Mouse (Mus musculus) limb, embryonic 15.5 days (tissue): ENCODE data around the gene Pdrg1. TPM values are rescaled to one million over a fixed set of nuclear protein-coding genes. Genes with fewer than 3 reads are reported as not detected.

Experiments
- ATAC-seq: fragments of 200-750 bp; cut with Nextera tagmentation; 2 replicates; pipeline ENCODE4 v1.8.0; 2017; ENCODE audit warnings: low read depth, moderate TSS enrichment; ENCODE audit not compliant: insufficient number of reproducible peaks, low FRiP score, low TSS enrichment
- H3K27ac ChIP-seq: fragments of 300-500 bp; sonication (generic); 2 replicates; pipeline ENCODE4 v1.5.1; 2015; ENCODE audit warnings: moderate library complexity, mild to moderate bottlenecking, inconsistent platforms
- H3K27me3 ChIP-seq: fragments of 300-500 bp; sonication (generic); 2 replicates; pipeline ENCODE4 v1.6.1; 2015; ENCODE audit warnings: inconsistent platforms
- H3K36me3 ChIP-seq: fragments of 300-500 bp; sonication (generic); 2 replicates; pipeline ENCODE4 v1.6.1; 2015; ENCODE audit warnings: inconsistent platforms
- H3K4me1 ChIP-seq: fragments of 300-500 bp; sonication (generic); 2 replicates; pipeline ENCODE4 v1.6.1; 2015; ENCODE audit warnings: inconsistent platforms
- H3K4me2 ChIP-seq: fragments of 300-500 bp; sonication (generic); 2 replicates; pipeline ENCODE4 v1.6.1; 2015; ENCODE audit warnings: mild to moderate bottlenecking, inconsistent platforms
- H3K4me3 ChIP-seq: fragments of 300-500 bp; sonication (generic); 2 replicates; pipeline ENCODE4 v1.5.1; 2015; ENCODE audit warnings: mild to moderate bottlenecking, inconsistent platforms
- H3K9ac ChIP-seq: fragments of 300-500 bp; sonication (generic); 2 replicates; pipeline ENCODE4 v1.6.1; 2015; ENCODE audit warnings: inconsistent platforms
- H3K9me3 ChIP-seq: fragments of 300-500 bp; sonication (generic); 2 replicates; pipeline ENCODE4 v1.6.1; 2016; ENCODE audit warnings: inconsistent platforms
- WGBS: fragments of 180-500 bp; shearing (Covaris S2); methylation state at CpG from one replicate; pipeline ENCODE4 v1.1.7; 2015; 5-methylcytosine and 5-hydroxymethylcytosine counted together
- polyA plus RNA-seq: library from polyadenylated mRNA; unstranded; fragments of >200 nt; fragmentation: Nextera tagmentation; extraction: Ambion mirVana; gene quantifications from 2 replicates; pipeline ENCODE4 v1.2.1, GENCODE M21; 2015

The Pdrg1 gene
- 144 and 152 TPM in 2 replicates for polyA plus RNA-seq

DNA sequence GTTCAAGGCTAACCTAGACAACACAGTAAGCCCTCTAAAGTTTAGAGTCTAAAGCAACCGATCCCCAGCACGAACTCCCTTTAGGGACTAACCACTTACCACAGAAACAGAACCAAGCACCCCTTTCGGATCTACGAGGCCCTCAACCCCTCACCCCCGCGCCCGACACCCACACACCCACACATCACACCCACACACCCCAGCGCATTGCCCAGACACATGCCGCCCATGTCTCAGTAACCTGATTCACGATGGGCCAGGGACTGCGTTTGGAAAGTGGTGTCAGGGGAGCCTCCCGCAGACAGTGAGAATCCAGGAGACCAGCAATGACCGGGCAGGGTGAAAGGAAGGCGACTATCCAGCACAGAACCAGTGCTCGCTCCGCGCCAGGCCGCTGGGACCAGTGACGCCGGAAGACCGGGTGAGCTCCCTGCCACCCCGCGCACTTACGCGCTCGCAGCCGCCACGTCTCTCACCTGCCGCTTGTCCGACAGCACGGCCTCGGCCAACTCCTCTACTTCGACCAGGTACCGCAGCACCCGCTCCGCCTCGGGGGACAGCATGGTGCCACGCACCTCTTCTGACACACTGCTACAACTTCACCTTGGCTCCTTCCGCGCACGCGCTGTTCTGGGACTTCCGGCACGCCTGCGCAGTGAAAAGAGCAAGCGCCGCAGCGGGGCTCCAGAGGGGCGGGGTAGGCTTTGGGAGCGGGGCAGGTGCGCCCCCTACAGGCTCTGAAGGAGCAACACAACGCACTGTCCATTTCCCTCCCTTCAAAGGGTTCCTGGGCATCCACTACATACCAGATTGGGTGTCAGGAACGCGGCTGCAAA, at the start of gene Pdrg1:
Gene Pdrg1 (minus strand): TSS at position 670 of the 836 bp plus-strand sequence.
- WGBS = under 1% methylated on average over 54 of the region's 54 CpGs
- H3K4me2 ChIP-seq = peak within 1 kb of the TSS; percentile 78
- peak within 1 kb of the TSS; percentile 76 for H3K9ac ChIP-seq
- H3K9me3 ChIP-seq = no peaks in the 10 kb centered on the region
- peaks cover 14% of the 10 kb centered on the region for H3K4me1 ChIP-seq
- H3K36me3 ChIP-seq = peaks cover 34% of the 10 kb centered on the region
- peaks cover 14% of the 10 kb centered on the region; the same call in 1 of the 2 replicates for H3K27me3 ChIP-seq
- ATAC-seq = peak; percentile 87
- H3K4me3 ChIP-seq = peak within 1 kb of the TSS; percentile 94
- H3K27ac ChIP-seq = 0 out of 2 replicates have a peak within 1 kb of the TSS, but pooled peaks have one; percentile 17

- H3K9ac ChIP-seq = no peak overlapping the region
Measured at GRCm38 (mm10) chr2:153064190-153064970, 49.2 kb upstream of the Pdrg1 start.

DNA sequence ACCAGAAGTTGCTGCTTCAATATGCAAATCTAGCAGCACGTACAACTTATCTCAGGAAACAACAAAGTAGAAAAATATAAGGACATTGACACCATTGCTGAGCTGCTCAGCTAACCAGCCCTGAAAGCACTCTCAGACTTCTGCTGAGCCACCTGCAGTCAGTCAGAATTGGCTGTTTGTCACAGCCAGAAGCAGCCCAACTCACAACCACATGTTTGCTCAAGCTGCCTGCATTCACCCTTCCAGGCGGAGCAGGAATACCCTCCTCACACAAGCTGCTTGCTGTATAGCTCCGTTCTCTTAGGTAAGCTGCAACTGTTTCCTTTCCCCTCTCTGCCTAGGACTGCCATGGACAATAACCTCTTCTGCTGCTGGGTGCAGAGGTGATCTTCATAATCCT, 48.2 kb upstream of the Pdrg1 start:
- ATAC-seq = no peak
- no peak overlapping the region for H3K9ac ChIP-seq
- no peak overlapping the region for H3K4me3 ChIP-seq
- no peaks in the 10 kb centered on the region for H3K36me3 ChIP-seq
- no peak overlapping the region for H3K4me2 ChIP-seq
- H3K27me3 ChIP-seq = peaks cover 22% of the 10 kb centered on the region
- 43% methylated on average over 3 of the region's 3 CpGs for WGBS
- H3K4me1 ChIP-seq = no peaks in the 10 kb centered on the region
- no peak overlapping the region for H3K27ac ChIP-seq
- no peaks in the 10 kb centered on the region for H3K9me3 ChIP-seq

More at GRCm38 (mm10) chr2:153064190-153064970, 49.2 kb upstream of the Pdrg1 start:
- H3K4me1 ChIP-seq = no peaks in the 10 kb centered on the region
- H3K9me3 ChIP-seq = no peaks in the 10 kb centered on the region
- H3K27me3 ChIP-seq = peaks cover 27% of the 10 kb centered on the region
- H3K4me2 ChIP-seq = no peak overlapping the region
- ATAC-seq = no peak
- 68% methylated on average over 9 of the region's 9 CpGs for WGBS
- H3K27ac ChIP-seq = no peak overlapping the region
- no peak overlapping the region for H3K4me3 ChIP-seq
- no peaks in the 10 kb centered on the region for H3K36me3 ChIP-seq

DNA sequence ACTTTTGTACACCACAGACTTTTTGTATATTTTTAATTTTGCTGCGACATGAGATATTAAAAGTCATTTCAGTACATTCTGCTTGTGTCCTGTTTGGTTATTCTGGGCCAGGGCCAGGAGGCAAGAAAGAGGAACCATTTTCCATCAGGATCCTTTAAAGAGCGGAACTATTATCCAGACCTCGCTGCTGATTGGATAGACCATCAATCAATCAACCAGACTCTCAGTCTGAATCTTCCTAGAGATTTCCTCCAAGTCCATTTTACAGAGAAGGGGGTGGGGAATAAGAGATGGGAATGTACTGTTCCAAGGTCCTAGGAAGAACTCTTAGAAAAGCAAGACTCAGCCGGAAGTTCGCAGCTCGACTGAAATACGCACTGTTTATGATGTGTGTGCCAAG, 45.0 kb upstream of the Pdrg1 start:
- Histone ChIP-seq H3K36me3 (no peaks in the 10 kb centered on the region), H3K4me2 (no peak overlapping the region), H3K4me1 (no peaks in the 10 kb centered on the region), H3K27me3 (0 out of 2 replicates have a peak, but pooled peaks cover 5% of the 10 kb centered on the region), H3K4me3 (no peak overlapping the region), H3K9ac (no peak overlapping the region), H3K27ac (no peak overlapping the region), H3K9me3 (no peaks in the 10 kb centered on the region)
- ATAC-seq = no peak
- 86% methylated on average over 7 of the region's 7 CpGs for WGBS

- WGBS = 44% methylated on average over 4 of the region's 4 CpGs
- no peak overlapping the region for H3K27ac ChIP-seq
Measured at GRCm38 (mm10) chr2:153058365-153058764, 43.1 kb upstream of the Pdrg1 start.

DNA sequence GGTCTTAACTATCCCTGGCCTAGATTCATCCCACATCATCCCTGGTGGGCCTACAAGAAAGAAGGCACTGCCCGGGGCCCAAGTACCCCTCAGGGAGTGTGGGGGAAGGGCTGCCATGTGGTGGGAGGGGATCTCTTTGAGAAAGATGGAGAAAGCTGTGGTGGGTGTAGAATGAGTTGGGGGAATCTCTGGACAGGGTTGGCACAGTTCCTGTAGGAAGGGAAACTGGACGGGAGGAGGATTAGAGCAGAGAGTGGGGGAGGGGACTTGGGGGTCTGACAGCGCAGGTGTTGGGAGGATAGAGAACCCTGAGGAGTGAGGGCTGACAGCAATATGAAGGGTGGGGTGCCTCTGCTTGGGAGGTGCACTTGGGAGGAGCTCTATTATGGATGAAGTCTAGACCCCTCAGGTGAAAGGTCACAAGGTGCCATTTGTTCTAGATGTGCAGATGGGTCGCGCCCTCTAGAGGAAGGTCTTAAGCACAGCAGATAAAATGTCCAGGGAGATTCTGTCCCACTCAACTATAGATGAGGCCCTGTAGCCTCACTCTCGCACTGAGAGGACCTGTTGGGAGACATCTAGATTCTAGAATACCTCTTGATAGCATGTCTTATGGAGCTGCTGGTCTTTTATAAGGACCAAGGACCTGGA, 40.2 kb upstream of the Pdrg1 start:
- peaks cover 6% of the 10 kb centered on the region for H3K4me1 ChIP-seq
- H3K27me3 ChIP-seq = peaks cover 40% of the 10 kb centered on the region
- no peaks in the 10 kb centered on the region for H3K36me3 ChIP-seq
- no peak overlapping the region for H3K4me3 ChIP-seq
- H3K9me3 ChIP-seq = no peaks in the 10 kb centered on the region
- H3K27ac ChIP-seq = no peak overlapping the region
- WGBS = 44% methylated on average over 6 of the region's 6 CpGs
- no peak for ATAC-seq
- no peak overlapping the region for H3K9ac ChIP-seq
- no peak overlapping the region for H3K4me2 ChIP-seq

More at GRCm38 (mm10) chr2:153058365-153058764, 43.1 kb upstream of the Pdrg1 start:
- no peak for ATAC-seq
- H3K9ac ChIP-seq = no peak overlapping the region
- peaks cover 15% of the 10 kb centered on the region for H3K27me3 ChIP-seq
- H3K4me1 ChIP-seq = no peaks in the 10 kb centered on the region
- H3K4me3 ChIP-seq = no peak overlapping the region
- no peaks in the 10 kb centered on the region for H3K36me3 ChIP-seq
- no peak overlapping the region for H3K4me2 ChIP-seq
- no peaks in the 10 kb centered on the region for H3K9me3 ChIP-seq

- H3K4me3 ChIP-seq = no peak overlapping the region
- H3K36me3 ChIP-seq = no peaks in the 10 kb centered on the region
- peaks cover 49% of the 10 kb centered on the region for H3K27me3 ChIP-seq
- H3K4me1 ChIP-seq = peaks cover 12% of the 10 kb centered on the region
- WGBS = 89% methylated on average over 8 of the region's 8 CpGs
- no peak overlapping the region for H3K27ac ChIP-seq
- no peak overlapping the region for H3K9ac ChIP-seq
- no peak overlapping the region for H3K4me2 ChIP-seq
- H3K9me3 ChIP-seq = no peaks in the 10 kb centered on the region
- no peak for ATAC-seq
Measured at GRCm38 (mm10) chr2:153053896-153054295, 38.7 kb upstream of the Pdrg1 start.

- H3K27ac ChIP-seq = no peak overlapping the region
- H3K27me3 ChIP-seq = peaks cover 51% of the 10 kb centered on the region
- ATAC-seq = no peak
- no peaks in the 10 kb centered on the region for H3K9me3 ChIP-seq
- no peak overlapping the region for H3K4me3 ChIP-seq
- H3K36me3 ChIP-seq = no peaks in the 10 kb centered on the region
- H3K4me1 ChIP-seq = peaks cover 12% of the 10 kb centered on the region
- 8% methylated on average over 30 of the region's 30 CpGs for WGBS
- H3K9ac ChIP-seq = no peak overlapping the region
- 0 out of 2 replicates have a peak overlapping the region, but pooled peaks have one; percentile 10 for H3K4me2 ChIP-seq
Measured at GRCm38 (mm10) chr2:153052700-153053351, 37.6 kb upstream of the Pdrg1 start.

DNA sequence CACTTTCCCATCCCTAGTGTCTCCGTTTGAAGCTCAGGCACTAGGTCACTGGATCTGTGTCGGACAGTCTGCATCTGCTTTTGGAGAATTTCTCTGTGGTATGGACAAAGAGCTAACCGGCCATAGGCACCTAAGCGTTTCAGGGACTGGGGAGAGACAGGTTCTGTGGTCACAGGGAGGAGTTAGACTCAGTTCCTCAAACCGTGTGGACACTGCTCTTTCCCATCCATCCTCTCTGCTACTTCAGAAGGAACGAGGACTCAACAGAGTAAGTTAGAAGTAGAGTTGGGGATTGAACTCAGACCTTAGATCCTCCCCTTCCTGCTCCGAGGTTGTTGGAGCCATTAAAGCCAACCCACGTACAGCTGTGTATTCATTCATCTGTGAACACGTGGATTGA, 36.3 kb upstream of the Pdrg1 start:
- Histone ChIP-seq H3K9ac (no peak overlapping the region), H3K4me2 (no peak overlapping the region), H3K27ac (no peak overlapping the region), H3K27me3 (peaks cover 53% of the 10 kb centered on the region), H3K4me3 (no peak overlapping the region), H3K36me3 (no peaks in the 10 kb centered on the region), H3K4me1 (peaks cover 12% of the 10 kb centered on the region), H3K9me3 (no peaks in the 10 kb centered on the region)
- WGBS = 75% methylated on average over 9 of the region's 9 CpGs
- ATAC-seq = no peak

GRCm38 (mm10) chr2:153051095-153051494, 35.9 kb upstream of the Pdrg1 start:
- H3K27ac ChIP-seq = no peak overlapping the region
- 83% methylated on average over 6 of the region's 6 CpGs for WGBS
- no peak for ATAC-seq
- peaks cover 53% of the 10 kb centered on the region for H3K27me3 ChIP-seq
- no peaks in the 10 kb centered on the region for H3K9me3 ChIP-seq
- peaks cover 13% of the 10 kb centered on the region for H3K4me1 ChIP-seq
- H3K9ac ChIP-seq = no peak overlapping the region
- no peak overlapping the region for H3K4me3 ChIP-seq
- no peaks in the 10 kb centered on the region for H3K36me3 ChIP-seq
- H3K4me2 ChIP-seq = no peak overlapping the region

- Histone ChIP-seq H3K27me3 (peaks cover 53% of the 10 kb centered on the region), H3K9me3 (no peaks in the 10 kb centered on the region), H3K4me1 (peaks cover 19% of the 10 kb centered on the region), H3K4me3 (no peak overlapping the region), H3K4me2 (no peak overlapping the region), H3K27ac (no peak overlapping the region), H3K9ac (no peak overlapping the region), H3K36me3 (no peaks in the 10 kb centered on the region)
- WGBS = 84% methylated on average over 4 of the region's 4 CpGs
- no peak for ATAC-seq
Measured at GRCm38 (mm10) chr2:153049997-153050358, 34.8 kb upstream of the Pdrg1 start.
